Mouse (Mus musculus): ENCODE data around the gene Btn1a1.
A peak's percentile ranks its signal among the peaks of the same experiment; 100 is the strongest.

Btn1a1 gene

DNA sequence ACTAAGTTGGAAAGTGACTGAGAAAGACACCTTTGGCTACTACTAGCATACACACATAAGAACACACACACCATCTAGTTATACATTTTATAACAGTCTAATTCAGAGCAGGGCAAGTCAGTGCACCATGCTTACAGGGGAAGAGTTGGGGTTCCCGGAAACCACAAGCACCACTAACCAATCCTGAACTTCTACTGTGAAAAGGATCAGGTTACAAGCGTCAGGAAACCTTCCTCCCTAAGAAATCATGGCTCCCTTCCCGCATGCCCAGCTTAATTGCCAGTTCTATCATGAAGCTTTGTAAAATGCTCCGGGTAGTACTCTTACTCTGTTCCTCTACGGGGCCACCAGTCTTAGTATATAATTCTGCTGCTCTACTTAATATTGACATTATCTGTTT lies 19.6 kb upstream of the Btn1a1 start:
- no peak for DNase-seq (ENCODE audit: low spot score in 2 of 2)

- DNase-seq (ENCODE audit: low spot score in 2 of 2): no peak
Measured at GRCm38 (mm10) chr13:23483153-23483552, 17.5 kb upstream of the Btn1a1 start.

DNA sequence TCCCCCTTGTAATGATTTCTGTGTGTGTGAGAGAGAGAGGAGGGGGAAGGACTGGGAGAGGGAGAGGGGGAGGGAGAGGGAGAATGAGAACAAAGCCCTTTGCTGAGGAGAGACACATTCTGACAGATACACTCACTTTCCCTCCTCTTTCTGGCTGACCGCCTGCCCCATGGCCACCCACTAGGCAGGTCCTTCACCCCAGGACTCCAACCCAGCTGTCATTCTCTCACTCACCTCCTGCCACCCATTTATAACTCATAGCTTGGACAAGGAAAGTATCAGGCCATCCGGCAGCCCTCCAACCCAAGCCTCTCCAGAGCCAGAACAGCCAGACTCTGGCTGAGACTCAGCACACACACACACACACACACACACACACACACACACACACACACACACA lies 10.0 kb upstream of the Btn1a1 start:
- DNase-seq (ENCODE audit: low spot score in 2 of 2): no peak

GRCm38 (mm10) chr13:23466911-23467310 lies 1.2 kb upstream of the Btn1a1 start:
- DNase-seq (ENCODE audit: low spot score in 2 of 2): peak; percentile 81 to 87

DNA sequence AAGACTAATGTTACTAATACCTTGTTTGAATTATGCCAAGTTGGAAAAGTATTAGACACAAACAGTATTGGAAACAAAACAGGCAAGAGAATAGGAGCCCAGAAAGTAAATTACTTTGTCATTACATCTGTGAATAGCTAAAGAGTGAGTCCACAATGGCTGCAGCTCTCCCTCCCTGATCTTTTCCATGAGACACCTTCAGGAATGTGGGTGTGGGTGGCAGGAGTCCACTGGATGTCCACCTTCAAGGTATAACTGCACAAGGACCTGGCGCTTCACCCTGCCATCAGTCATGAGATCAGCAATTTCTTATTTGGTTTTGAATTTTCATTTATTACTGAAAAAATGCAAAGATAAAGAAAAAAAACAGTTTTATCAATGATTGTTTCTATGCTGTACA lies 605 bp upstream of the Btn1a1 start:
- DNase-seq (ENCODE audit: low spot score in 2 of 2): no peak

- peak in 1 of 2 experiments; percentile 17 for DNase-seq (ENCODE audit: low spot score in 2 of 2)
Measured at GRCm38 (mm10) chr13:23464841-23465366, 797 bp downstream of the Btn1a1 start.

- DNase-seq (ENCODE audit: low spot score in 2 of 2): peak in 1 of 2 experiments; percentile 47
Measured at GRCm38 (mm10) chr13:23464224-23464637, 1.5 kb downstream of the Btn1a1 start.

GRCm38 (mm10) chr13:23463381-23464223 lies 2.1 kb downstream of the Btn1a1 start:
- peak; percentile 93 to 97 for DNase-seq (ENCODE audit: low spot score in 2 of 2)

- no peak for DNase-seq (ENCODE audit: low spot score in 2 of 2)
Measured at GRCm38 (mm10) chr13:23462669-23463068, 3.0 kb downstream of the Btn1a1 start.

DNA sequence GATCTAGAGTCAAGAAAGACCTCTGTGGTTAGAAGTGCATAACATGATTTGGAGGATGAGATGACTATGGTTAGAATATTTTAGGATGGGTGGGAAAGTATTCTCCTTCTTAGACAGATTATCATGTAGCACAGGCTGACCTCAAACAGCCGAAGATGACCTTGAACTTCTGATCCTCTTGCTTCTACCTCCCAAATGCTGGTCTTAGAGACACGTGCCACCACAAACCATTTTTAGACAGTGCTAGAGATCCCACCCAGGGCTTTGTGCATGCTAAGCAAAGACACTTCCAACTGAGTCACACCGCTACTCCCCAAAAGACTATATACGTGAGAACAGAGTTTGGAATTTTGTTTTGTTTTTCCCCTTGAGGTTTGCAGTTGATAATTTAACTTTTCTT lies 3.6 kb downstream of the Btn1a1 start:
- no peak for DNase-seq (ENCODE audit: low spot score in 2 of 2)

DNA sequence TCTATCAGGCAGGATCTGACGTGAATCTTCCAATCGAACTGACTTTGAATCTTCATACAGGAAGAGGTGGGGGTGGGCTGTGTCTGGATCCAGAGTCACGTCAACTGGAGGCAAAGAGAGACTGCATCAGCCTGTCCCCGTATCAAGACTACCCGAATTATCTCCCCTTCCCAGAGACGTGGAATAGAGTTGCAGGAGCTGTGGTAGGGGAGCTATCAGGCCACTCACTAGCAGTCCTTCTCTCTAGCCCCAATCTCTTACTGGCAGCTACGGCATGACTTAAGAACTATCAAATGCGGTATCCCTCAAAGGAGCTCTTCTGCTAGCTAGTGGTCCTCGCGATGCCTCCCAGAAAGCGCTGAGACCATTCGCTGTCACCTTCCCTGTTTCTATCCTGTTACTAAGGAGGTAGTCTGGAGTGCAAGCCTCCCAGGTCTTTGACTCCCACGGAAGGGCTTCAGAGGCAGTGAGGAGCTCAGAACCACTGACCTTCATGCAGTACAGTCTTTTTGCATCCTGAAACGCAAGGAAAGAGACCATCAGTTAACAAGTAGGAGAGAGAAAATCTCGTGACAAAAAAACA lies 6.3 kb downstream of the Btn1a1 start:
- no peak for DNase-seq (ENCODE audit: low spot score in 2 of 2)

DNA sequence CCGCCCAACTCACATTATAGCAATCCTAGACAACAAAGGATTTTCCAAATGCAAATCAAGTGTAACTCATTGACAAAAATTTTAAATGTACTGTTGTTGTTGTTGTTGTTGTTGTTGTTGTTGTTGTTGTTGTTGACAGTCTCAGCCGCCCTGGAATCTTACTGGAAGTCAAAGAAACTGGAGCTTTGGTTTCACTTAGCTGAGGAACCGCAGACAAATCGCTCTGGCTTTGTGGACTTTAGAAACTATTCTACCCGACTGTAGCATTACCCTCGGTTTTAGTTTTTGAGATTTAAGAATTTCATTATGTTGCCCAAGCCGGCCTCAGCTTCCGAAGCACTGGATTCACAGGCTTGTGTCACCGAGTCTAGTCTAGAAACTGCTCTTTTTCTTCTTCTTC lies 11.8 kb downstream of the Btn1a1 start:
- no peak for DNase-seq (ENCODE audit: low spot score in 2 of 2)

- peak; percentile 85 to 90 for DNase-seq (ENCODE audit: low spot score in 2 of 2)
Measured at GRCm38 (mm10) chr13:23453362-23453862, 12.3 kb downstream of the Btn1a1 start.

GRCm38 (mm10) chr13:23450398-23450797 lies 15.3 kb downstream of the Btn1a1 start:
- peak; percentile 96 to 99 for DNase-seq (ENCODE audit: low spot score in 2 of 2)

DNA sequence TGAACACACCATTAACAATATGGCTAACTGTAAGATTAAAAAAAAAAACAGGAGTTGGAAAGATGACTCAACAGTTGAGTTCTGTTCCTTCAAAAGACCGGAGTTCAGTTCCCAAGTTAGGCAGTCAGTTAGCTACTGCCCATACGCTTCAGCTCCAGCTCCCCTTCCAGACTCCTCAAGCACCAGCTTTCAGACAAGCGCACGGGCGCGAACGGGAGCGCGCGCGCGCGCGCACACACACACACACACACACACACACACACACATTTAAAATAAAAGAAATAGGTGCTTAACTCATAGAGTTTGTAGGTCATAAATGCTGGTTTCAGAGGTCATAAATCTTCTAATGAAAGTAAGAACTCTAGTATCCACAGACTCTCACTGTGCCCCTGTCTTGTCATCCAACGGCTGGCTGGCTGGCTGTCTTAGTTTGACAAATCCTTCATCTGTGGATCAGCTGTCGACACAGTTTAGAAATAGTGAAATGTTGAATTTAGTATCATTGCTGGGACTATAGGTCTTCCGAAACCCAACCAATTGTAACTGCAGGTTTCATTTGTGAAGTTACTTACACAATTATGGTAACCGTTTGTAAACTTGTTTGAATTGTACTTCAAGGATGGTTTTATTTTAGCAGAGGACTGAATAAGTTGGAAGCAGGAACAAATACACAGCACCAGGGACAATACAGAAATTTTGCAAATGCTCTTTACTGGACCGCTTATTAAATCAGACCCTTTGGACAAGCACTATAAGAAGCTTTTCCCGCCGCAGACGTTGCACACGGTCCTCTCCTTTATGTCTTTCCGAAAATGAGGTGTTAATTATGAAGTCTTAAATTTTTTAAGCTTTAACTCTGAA lies 16.2 kb downstream of the Btn1a1 start:
- DNase-seq (ENCODE audit: low spot score in 2 of 2): peak in 1 of 2 experiments; percentile 74

GRCm38 (mm10) chr13:23448758-23449157 lies 16.9 kb downstream of the Btn1a1 start:
- DNase-seq (ENCODE audit: low spot score in 2 of 2): no peak

DNA sequence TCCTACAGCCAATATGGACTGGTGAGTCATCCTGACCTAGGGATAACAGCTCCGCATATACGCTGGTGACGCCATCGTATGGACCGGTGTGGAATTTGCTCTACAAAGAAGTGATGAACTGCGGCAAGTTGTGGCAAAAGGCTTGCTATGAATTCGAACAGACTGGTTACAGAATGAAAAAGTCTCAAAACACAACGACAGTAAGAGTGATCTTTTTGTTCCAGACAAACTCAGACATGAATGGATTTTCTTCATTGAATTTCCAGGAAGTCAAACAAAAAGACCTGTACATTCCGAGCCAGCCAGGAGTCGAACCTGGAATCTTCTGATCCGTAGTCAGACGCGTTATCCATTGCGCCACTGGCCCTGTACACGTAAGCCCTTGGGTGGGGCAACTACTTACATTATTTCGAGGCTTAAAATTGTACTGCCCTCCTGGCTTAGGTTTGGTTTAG lies 19.2 kb downstream of the Btn1a1 start:
- peak; percentile 95 to 96 for DNase-seq (ENCODE audit: low spot score in 2 of 2)

DNA sequence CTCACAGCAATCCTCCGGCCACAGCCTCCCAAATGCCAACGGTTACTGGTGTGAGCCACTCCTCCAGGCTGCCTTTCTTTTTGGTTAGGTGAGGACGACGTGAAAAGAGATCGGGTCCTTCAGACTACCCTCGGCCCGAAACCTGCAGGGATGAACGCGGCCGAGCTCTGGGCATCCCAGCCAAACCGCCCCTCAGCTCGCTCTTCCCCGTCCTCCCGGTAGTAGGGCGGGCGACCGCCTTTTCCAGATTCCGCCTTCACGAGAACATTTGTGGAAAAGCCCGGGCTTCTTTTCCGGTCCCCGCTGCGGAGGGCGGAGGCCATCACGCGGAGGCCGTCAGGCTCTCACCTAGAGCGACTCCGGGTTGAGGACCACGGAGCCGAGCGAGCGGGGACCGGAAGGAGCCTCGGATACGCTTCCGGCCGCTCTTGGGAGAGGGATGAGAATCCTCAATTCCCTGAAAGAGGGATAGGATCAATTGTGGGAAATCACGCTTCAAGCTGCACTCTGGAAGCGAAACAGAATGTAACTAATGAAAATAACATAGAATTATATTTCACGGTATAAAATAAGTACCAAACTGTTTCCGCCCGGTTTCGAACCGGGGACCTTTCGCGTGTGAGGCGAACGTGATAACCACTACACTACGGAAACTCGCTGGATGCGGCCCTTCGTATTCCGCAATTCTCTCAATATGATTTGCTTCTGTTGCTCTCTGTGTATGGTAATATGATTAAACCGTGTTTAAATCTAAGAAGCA lies 20.0 kb downstream of the Btn1a1 start:
- DNase-seq (ENCODE audit: low spot score in 2 of 2): peak; percentile 96 to 97

DNA sequence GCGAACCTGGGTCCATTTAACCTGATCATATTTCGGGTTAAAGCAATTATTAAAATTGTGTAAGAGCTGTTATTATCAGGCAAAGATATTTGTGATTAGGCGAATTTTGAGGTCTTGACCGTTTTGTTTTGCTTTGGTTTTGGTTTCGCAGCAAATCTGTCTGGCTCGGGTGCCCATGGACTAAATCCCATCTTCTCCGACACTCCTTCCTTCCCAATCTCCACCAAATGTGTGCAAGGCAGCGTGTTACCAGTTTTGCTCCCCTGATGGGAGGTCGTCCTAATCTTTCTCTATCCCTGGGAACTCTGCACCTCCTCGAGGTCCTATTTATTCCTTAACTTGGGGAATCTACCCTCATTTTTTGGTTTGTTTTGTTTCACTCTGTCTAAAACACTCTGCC lies 20.5 kb downstream of the Btn1a1 start:
- no peak for DNase-seq (ENCODE audit: low spot score in 2 of 2)

GRCm38 (mm10) chr13:23444451-23444850 lies 21.2 kb downstream of the Btn1a1 start:
- no peak for DNase-seq (ENCODE audit: low spot score in 2 of 2)

GRCm38 (mm10) chr13:23439901-23440300 lies 25.8 kb downstream of the Btn1a1 start:
- no peak for DNase-seq (ENCODE audit: low spot score in 2 of 2)
